Mouse (Mus musculus) heart, adult 2 months (tissue): Measurements from ENCODE around the gene Pdgfc.

Experiments used
- CTCF ChIP-seq: fragments of 200-600 bp; IDR thresholded peaks from 2 replicates; pipeline ENCODE4 v1.8.1; 2022; ENCODE audit warnings: antibody characterized with exemption, mild to moderate bottlenecking, moderate library complexity
- POLR2A ChIP-seq: fragments of 200-500 bp; IDR thresholded peaks from 2 replicates; pipeline ENCODE4 v1.6.1; 2011; ENCODE audit warnings: mild to moderate bottlenecking, low read depth, low read length, control low read depth; ENCODE audit not compliant: insufficient read depth

DNA sequence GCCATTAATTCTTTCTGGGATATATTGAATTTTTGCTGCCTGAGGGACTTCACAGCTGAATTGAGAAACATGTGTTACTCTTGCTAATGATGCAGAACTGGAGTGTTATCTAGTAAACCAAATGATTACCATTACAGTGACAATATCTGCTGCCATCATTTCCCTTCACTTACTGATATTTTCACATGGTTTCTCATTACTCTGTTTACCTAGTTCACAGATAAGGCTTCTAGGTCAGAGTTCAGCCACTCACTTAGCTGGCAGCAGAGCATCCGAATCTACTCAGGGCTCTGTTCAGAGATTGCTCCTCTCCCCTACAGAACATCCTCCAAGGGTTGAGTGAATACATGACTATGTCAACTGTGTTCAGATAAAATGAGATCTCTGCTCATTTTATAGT, 71.3 kb downstream of the Pdgfc start:
- TF ChIP-seq POLR2A = no peak
- no peak for TF ChIP-seq CTCF
